Mouse (Mus musculus): ENCODE measurements at regions not wholly inside any gene's neighbourhood (a gene's known extent, or its start where the extent isn't known, plus 50 kb on each side); places are given as distances from the start of the nearest gene placed in this dataset.
"Not testable (repeated sequence)": the region's sequence is repeated elsewhere in the genome, so short reads cannot be mapped to it uniquely, and the experiment has no call there.

GRCm38 (mm10) chr4:23787417-23788204 is 708.6 kb upstream of the Mms22l start:
- no peak for DNase-seq (ENCODE audit: low spot score)

- no peak for DNase-seq (ENCODE audit: low spot score)
Observed at GRCm38 (mm10) chr4:23823516-23823915, 672.7 kb upstream of the Mms22l start.

- no peak for DNase-seq (ENCODE audit: low spot score)
Observed at GRCm38 (mm10) chr4:23826885-23827284, 669.4 kb upstream of the Mms22l start.

GRCm38 (mm10) chr4:23832385-23833164 is 663.7 kb upstream of the Mms22l start:
- DNase-seq (ENCODE audit: low spot score), result no peak

GRCm38 (mm10) chr4:23843609-23844287 is 652.5 kb upstream of the Mms22l start:
- DNase-seq (ENCODE audit: low spot score), result no peak

GRCm38 (mm10) chr4:23844288-23844971 is 651.8 kb upstream of the Mms22l start:
- no peak for DNase-seq (ENCODE audit: low spot score)

- DNase-seq (ENCODE audit: low spot score), result no peak
Observed at GRCm38 (mm10) chr4:23845263-23845662, 651.0 kb upstream of the Mms22l start.

- no peak for DNase-seq (ENCODE audit: low spot score)
Observed at GRCm38 (mm10) chr4:23850640-23851039, 645.6 kb upstream of the Mms22l start.

GRCm38 (mm10) chr4:23862437-23862836 is 633.8 kb upstream of the Mms22l start:
- DNase-seq (ENCODE audit: low spot score), result no peak

GRCm38 (mm10) chr4:23880007-23880406 is 616.2 kb upstream of the Mms22l start:
- DNase-seq (ENCODE audit: low spot score), result no peak

GRCm38 (mm10) chr4:23913396-23913795 is 582.9 kb upstream of the Mms22l start:
- no peak for DNase-seq (ENCODE audit: low spot score)

- DNase-seq (ENCODE audit: low spot score), result no peak
Observed at GRCm38 (mm10) chr4:23913822-23914221, 582.4 kb upstream of the Mms22l start.

- DNase-seq (ENCODE audit: low spot score), result no peak
Observed at GRCm38 (mm10) chr4:23914423-23914822, 581.8 kb upstream of the Mms22l start.

- DNase-seq (ENCODE audit: low spot score), result no peak
Observed at GRCm38 (mm10) chr4:23921520-23921919, 574.7 kb upstream of the Mms22l start.

GRCm38 (mm10) chr4:23954140-23954539 is 542.1 kb upstream of the Mms22l start:
- DNase-seq (ENCODE audit: low spot score), result no peak

GRCm38 (mm10) chr4:23982193-23982592 is 514.1 kb upstream of the Mms22l start:
- not testable (repeated sequence) for DNase-seq (ENCODE audit: low spot score)

GRCm38 (mm10) chr4:23982790-23983451 is 513.3 kb upstream of the Mms22l start:
- DNase-seq (ENCODE audit: low spot score), result no peak

GRCm38 (mm10) chr4:23983452-23983805 is 512.8 kb upstream of the Mms22l start:
- DNase-seq (ENCODE audit: low spot score), result no peak

- no peak for DNase-seq (ENCODE audit: low spot score)
Observed at GRCm38 (mm10) chr4:23984005-23984404, 512.2 kb upstream of the Mms22l start.

GRCm38 (mm10) chr4:23985956-23986355 is 510.3 kb upstream of the Mms22l start:
- no peak for DNase-seq (ENCODE audit: low spot score)

GRCm38 (mm10) chr4:23993823-23994222 is 502.4 kb upstream of the Mms22l start:
- no peak for DNase-seq (ENCODE audit: low spot score)

Measured in adipocyte (in vitro differentiated cells).